Mouse (Mus musculus) small intestine, adult 2 months (tissue): ENCODE results near the gene Limd1.

Source experiments
- CTCF ChIP-seq: fragments of 200-500 bp; IDR thresholded peaks from 2 replicates; pipeline ENCODE4 v1.5.1; 2012; ENCODE audit warnings: low read depth, mild to moderate bottlenecking, control low read depth, inconsistent platforms, low read length, moderate library complexity, mixed read lengths; ENCODE audit not compliant: insufficient replicate concordance, insufficient read length; ENCODE audit errors: extremely low read depth
- POLR2A ChIP-seq: fragments of 200-500 bp; IDR thresholded peaks from 2 replicates; pipeline ENCODE4 v1.6.1; 2012; ENCODE audit warnings: low read depth, mild to moderate bottlenecking, control low read depth, inconsistent platforms, low read length, moderate library complexity

- no peak for TF ChIP-seq CTCF
- no peak for TF ChIP-seq POLR2A
These were observed 61.3 kb downstream of the Limd1 start for GRCm38 (mm10) chr9:123539823-123540222.
